Mouse (Mus musculus) olfactory bulb, adult 2 months (tissue): Measurements from ENCODE around the gene Nkain4.

ENCODE experiments used
- CTCF ChIP-seq: fragments of 200-500 bp; IDR thresholded peaks from 2 replicates; pipeline ENCODE4 v1.5.1; 2012; ENCODE audit warnings: low read depth, mild to moderate bottlenecking, low read length, moderate library complexity; ENCODE audit not compliant: insufficient read depth
- POLR2A ChIP-seq: fragments of 200-500 bp; IDR thresholded peaks from 2 replicates; pipeline ENCODE4 v1.6.1; 2012; ENCODE audit warnings: mild to moderate bottlenecking, low read depth, low read length, moderate library complexity; ENCODE audit not compliant: insufficient read depth

DNA sequence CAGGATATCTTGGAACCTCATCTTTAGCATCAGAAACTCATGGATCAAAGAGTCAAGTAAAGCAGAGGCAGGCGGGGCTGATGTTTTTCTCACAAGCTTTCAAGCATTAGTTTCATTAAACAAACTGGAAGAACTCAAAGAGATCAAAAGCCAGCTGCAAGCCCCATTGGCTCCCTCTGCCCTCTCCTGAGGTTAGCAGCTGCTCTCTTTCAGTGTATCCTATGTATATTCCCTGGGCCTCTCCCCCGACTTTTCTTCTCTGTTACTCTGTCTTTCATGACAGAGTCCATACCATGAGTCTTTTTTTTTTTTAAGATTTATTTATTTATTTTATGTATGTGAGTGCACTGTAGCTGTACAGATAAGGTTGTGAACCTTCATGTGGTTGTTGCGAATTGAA is 5.7 kb upstream of the Nkain4 start:
- TF ChIP-seq CTCF (no peak), POLR2A (no peak)
